Mouse (Mus musculus): Measurements from ENCODE around the gene Cacna1c. TPM values are rescaled to one million over a fixed set of nuclear protein-coding genes. Genes with fewer than 3 reads are reported as not detected.

Gene Cacna1c
- total RNA-seq, 2 experiments from 2014 or later = 80.0 to 84.8 TPM

DNA sequence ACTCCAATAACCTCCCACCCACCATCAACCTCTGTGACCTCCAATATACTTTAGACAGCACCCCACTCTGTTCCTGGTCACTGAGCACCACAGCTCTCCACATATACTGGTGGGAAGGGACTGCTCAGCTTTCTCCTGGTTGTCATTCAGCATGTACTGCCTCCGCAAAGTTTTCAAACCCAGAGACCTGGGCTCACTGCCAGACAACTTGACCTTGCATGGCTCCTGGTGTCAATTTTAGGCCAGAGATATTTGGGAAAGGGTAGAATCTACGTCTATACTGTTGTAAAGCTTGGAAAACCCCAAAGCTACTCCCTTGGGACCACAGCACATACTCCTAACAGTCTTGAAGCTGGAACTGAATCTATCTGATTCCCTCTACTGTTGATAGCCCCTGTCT, 320.0 kb downstream of the Cacna1c start:
- no peak for DNase-seq
- intact Hi-C loops (cut with DNase I) = no loop called here

DNA sequence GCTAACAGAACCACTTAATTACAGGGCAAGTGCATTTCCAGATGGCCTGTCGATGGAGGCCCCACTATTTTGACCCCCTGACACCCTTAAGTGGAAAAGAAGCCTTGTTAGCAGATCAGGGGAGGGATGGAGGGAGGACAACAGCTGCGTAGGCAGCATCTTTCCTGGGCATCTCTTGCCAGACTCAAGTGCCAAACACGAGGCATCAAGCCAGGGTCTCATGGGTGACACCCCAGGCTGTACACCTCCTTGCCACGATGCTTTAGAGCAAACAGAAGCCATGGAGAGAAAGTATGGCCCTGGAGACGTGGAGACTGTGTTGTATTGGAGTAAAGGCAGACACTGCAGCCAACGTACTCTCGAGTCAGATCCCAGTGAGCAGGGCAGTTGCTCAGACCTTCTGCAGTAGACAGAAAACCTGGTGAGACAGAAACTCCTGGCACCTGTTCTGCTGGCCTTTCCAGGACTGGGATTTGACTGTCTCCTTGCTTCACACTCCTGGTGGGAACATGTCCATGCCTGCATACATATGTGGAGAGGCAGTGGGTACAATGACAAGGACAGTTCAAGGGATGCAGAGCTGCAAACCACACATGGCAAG, 325.9 kb downstream of the Cacna1c start:
- intact Hi-C loops (cut with DNase I) = no loop called here
- DNase-seq = peak; percentile 58

DNA sequence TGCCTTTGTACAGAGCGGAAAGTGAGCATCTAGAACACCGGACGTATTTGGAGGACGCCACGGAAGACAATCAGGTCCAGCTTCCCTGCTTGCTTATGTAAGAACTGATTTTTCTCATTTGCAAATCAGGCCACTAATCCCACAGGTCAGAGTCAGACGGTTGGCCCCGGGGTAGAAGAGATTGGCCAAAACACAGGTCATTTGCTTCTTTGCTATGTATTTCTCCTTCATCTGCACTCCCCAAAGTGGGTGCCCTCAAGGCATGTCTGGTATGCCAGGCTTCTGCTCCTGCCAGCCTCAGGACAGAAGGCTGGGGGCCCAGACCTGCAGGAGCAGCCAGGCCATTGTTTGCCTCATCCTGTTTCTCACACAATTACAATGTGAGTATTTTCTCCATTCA, 328.8 kb downstream of the Cacna1c start:
- no peak for DNase-seq
- intact Hi-C loops (cut with DNase I) = no loop called here

DNA sequence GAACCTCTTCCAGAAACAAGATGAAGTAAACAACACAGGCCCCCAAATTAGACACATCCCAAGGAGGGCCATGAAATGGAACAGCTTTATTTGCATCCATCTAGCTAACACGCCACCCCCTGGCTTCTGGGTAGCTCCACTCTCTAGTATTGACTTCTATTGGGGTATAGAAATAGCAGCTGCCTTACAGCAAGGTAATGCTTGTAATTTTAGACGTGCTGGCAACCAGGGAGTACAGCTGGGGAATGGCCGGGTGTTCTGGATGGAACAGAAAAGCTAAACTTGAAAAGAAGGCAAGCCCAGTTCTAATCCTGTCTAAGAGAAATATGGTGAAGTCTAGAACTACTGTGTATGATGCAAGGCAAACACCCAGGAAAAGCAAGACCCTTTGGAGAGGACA, 329.3 kb downstream of the Cacna1c start:
- DNase-seq = no peak
- intact Hi-C loops (cut with DNase I) = no loop called here

DNA sequence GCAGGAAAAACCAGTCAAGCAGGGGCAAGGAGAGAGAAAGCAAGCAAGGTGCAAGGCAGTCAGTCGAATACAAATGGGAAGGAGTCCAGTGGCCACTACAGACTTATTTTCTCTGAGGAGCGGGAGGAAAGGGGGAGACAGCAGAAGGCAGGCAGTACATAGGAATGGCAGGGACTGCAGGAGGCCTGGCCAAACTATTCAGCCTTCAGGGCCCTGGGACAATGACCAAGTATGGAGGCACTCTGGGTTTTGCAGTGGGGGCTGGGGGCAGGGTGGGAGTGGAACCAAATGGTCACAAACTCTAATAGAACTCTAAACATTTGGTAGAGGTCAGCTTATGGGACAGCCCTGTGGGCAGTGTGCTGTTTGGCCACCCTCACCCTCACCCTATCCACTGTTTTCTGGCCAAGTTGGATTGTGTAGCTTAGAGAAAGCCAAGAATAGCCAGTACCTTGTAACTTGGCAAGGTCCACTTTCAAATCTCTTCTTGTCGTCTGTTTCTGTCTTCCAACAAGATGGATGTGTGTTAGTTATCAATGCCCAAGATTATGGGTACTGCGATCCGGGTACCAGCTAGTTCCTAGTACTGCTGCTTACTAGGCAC, 330.3 kb downstream of the Cacna1c start:
- intact Hi-C loops (cut with DNase I) = no loop called here
- no peak for DNase-seq

DNA sequence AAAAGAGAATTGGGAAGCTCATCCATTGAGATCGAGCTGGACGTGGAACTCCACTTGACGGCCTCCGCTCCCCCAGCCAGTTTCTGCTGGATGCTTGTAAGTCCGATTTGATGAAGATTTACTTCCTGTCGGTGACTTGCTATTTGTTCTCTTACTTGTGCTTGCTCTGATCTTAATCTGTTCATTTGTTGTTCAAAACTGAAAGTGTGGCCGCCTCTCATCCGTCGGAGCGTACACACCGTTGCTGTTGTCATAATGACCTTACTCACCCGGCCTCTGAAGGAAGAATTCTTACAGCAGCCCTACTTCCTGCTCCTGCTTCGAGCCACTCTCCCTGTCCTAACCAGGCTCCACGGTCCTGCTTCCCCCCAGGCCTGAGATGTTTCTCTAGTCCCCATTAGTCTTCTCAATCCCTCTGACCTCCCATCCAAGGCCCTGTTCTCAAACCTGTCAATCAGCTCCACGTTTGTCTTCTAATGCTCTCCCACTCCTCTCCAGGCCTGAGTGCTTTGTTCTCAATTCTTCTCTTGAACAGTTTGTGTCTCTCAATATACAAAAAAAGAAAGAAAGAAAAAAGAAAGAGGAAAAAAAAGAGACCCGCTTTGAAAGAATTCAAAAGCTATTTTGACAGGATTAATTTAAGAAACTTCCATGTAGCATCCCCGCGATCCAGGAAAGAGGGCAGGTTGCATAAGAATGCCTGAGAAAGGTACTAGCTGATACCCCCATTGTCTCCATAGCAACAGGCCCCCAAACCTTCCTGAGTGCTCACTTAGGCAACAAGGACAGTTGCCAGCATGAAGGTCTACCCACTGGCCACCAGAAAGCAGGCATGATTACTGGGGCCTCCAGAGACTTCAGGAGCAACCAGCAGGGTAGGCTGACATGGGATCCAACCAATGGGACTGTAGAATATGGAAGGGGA, 331.3 kb downstream of the Cacna1c start:
- intact Hi-C loops (cut with DNase I) = no loop called here
- no peak for DNase-seq

DNA sequence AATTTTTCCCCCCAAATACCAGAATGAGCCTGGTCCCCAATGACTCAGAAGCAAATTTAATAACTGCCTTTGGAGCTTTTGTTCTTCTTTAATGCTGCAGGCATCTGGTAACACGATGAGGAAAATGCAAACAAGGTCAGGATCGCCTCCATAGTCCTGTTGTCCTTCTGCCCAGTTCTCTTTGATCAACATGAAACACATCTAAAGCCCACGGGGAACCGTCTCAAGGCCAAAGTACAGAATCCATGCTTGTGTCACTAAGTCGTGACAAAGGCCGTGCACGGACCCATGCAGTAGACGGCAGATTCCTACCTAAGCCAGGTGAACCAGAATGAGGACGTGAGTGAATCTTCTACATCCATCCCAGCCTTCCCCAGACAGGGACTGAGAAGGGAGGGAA, 333.5 kb downstream of the Cacna1c start:
- intact Hi-C loops (cut with DNase I) = no loop called here

DNA sequence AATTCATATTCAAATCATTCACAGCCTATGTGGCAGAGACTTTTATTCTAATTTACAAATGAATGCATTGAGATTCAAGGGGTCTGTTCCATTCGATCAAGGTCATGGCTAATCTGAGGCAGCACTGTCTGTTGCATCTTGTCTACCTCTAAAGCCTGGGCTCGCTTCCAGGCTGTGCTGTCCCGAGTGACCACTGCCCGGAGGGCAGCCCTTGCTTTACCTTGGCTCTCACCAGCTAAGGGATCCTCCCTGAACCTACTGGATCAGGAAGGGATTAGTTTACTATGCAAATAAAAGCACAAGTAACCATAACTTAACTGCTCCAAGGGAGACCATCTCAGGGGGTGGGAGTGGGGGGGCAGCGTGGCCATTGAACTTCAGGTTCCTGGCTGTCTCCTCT, 334.1 kb downstream of the Cacna1c start:
- DNase-seq = no peak
- intact Hi-C loops (cut with DNase I) = no loop called here

More for the DNA sequence above, 333.5 kb downstream of the Cacna1c start:
- no peak for DNase-seq

DNA sequence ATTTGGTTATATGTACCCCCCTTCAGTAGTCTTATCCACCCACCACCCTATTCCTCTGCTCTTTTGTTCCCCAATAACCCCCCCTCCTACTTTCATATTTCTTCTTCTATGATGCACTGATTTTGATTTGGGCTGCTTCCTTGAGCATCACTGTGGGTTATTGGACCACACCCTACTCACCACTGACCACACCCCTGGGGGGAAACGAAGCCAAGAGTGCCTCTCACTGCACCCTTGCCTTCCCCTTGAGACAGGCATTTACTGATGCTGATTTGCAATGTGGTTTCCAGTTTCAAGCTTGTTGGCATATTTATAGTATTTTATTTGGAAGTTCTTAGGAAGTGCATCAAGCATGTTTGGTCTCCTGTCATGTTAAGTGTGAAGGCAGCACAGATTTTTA, 337.8 kb downstream of the Cacna1c start:
- no peak for DNase-seq
- intact Hi-C loops (cut with DNase I) = no loop called here

DNA sequence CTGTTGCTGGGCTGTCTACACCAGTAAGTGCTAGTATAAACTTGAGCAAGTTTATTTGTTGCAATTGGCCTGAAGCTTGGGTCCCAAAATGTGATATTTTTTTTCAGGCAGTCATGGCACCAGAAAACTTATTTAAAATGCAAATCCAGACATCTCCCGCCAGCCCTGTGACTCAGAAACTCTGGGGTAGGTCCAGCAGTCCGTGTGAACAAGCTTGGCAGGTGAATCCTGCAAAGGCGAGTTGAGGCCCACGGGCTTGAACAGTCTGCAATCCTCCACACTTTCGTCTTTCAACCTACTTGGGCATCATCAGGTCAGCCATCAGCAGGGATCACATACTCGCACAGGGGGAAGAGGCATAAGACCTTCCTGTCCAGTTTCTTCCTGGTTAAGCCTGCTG, 344.1 kb downstream of the Cacna1c start:
- no peak for DNase-seq
- intact Hi-C loops (cut with DNase I) = no loop called here

DNA sequence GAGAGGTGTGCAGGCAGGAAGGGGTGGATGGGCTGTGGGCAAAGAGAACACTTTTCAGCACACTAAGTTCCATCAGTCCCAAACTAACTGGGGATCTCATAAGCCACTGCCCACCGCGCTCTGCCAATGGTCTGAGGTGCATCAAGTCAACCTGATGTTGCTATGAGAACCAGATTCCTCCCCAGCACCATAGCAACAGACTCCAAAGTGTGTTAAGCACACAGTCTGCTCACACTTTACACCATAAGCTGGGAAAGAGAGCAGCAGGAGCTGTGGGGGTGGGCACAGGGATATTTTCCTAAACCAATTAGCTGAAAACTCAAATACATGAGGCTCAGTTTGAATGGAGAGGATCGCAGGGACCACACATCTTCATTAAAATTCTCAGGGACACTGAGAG, 345.1 kb downstream of the Cacna1c start:
- DNase-seq = no peak
- intact Hi-C loops (cut with DNase I) = no loop called here

DNA sequence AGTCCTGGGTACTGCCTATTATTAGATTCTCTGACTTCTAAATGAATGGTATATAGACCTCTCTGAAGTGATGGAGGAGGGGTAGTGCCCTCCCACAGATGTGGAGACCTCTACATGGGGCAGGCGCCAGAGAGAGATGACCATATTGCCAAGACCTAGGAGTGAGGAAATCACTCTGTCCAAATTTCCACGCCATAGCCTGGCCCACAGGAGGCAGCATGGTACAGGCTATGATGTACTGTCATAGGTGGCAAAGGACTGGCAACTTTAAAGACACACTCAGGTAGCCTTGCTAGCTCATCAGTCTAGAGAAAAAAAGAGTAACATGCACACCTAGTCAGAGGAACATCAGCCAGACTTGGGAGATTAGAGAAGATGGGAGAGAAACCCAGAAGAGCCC, 347.6 kb downstream of the Cacna1c start:
- intact Hi-C loops (cut with DNase I) = no loop called here
- no peak for DNase-seq

DNA sequence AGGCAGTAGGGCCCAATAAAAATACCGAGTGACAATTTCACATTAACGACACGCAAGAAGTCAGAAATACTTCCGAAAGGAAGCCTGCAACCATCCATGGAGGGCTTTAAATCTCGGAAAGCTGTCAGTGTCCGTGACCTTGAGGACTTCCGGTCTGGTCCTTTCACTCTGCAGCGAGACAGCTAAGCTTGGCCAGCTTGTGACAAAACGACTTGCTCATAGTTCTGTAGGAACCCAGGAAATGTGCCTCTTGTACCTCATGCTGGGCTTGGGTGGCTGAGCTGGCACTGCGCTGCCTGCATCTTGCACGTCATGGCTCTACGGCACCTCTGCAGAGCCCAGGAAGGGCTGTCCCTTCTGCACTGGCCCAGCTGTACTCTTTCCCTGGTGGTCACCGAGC, 348.5 kb downstream of the Cacna1c start:
- intact Hi-C loops (cut with DNase I) = no loop called here
- DNase-seq = no peak

DNA sequence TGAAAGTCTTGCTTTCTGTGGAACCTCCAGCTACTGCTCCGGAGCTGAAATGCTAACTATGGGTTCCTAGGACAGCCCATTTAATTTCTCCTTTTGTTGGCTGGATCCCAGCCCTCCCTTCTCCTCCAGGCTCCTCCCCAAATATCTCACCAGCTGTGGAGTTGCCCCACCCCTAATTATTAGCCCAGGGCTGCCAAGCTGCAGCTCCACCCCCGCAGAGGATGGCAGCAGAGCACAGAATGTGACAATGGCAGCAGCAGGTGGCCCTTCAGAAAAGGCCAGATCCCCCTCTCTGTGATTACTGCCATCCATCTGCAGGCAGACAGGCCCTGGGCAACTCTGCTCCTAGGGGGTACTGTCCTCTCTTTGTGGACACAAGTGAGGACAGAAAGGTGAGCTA, 350.4 kb downstream of the Cacna1c start:
- intact Hi-C loops (cut with DNase I) = no loop called here

DNA sequence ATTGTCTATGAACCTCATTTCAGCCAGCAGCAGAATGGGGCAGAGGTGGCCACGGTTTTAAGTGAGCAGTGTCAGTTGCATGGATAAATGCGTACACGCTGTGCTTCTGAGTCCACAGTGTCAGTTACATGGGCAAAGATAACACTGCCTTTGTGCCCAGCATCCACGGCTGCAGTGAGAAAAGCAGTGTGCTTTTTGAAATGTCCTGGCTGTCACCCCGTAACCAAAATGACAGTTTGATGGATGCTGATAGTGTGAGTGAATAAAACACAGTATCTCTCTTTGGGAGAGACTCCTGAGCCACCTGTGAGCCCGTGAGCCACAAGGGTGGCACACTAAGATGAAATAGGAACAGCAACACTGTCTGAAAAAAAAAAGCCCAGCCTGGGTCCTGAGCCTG, 351.0 kb downstream of the Cacna1c start:
- DNase-seq = no peak
- intact Hi-C loops (cut with DNase I) = no loop called here

More for the DNA sequence above, 350.4 kb downstream of the Cacna1c start:
- DNase-seq = peak; percentile 73

DNA sequence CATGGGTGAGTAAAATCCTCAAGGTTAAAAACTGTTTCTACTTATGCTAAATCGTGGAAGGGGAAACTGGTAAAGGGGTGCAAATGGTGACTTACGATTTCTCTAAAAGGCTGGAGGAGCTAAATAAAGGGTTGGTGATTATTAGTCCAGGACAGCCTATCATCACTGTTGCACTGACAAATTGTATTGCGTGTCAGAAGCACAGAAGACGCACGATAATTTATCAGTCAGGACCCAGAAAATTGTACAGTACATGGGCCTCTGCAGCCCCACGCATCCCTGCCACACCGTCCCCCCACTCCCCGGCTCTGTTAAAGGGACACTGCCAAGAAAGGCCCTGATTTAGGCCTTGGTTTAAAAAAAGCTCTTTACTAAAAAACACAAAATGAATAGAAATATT, 352.7 kb downstream of the Cacna1c start:
- no peak for DNase-seq
- intact Hi-C loops (cut with DNase I) = no loop called here

DNA sequence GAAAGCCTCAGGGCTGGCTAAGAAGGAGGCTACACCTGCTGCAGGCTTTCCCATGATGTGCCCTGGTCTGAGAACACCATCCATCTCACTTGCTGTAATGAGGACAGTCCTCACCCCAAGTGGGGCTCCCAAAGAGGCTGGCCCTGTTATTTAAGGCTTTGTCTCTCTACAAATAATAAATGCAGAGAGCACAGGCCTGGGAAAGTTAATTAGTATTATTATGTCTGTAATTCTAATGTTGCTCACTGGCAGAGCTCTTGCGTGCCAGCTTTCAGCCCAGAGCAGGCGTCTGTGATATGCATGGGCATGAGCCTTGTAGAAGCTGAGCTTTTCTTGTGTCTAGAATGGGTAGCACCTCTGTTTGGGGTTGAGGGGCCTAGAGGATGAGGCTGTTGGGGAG, 354.3 kb downstream of the Cacna1c start:
- no peak for DNase-seq
- intact Hi-C loops (cut with DNase I) = no loop called here

DNA sequence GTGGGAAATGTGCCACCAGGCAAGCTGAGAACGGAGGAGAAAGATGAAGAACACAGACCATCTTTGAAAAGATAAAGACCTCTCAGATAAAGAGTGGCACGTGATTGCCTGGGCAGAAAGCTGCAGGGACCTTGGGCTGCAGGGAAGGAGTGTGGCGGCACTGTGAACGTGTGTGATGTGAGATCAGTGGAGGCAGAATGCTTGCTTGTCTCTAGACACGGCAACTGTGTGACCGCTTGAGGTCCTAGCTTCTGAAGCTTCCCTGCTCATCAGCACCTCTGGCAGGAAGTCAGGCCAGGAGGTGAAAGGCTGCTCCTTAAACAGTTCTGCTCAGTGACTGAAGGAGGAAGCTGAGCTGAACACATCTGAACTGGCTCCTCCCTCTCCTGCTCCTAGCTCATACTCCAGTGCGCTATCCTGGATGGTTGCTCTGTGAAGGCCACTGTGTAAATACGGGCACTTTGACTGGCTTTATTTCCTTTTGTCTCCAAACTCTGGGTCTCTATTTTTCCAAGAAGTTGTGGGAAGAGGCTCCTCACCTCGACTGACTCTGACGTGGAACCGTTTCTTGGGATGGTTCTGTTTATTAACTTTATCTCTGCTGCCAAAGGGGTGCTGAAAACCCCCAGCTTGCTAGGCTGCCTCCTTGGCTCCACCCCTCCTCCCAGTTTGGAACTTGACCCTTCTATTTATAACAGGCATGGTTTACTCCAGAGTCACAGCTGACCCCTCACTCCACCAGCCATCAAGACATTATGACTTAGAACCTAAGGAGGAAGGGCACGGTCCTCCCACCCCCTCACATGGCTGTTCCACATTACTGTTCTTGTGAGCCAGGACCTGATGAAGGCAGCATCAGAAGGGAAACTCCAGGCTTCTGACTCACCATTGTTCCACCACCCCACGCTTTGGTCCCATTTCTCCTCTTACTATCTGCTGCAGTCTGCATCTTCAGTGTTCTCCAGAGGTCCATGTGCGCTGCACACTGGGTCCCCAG, 357.0 kb downstream of the Cacna1c start:
- intact Hi-C loops (cut with DNase I) = loop anchor here (10.0 kb wide), 1 partner anchor 136 kb away; no protein-coding TSS in a partner anchor

DNA sequence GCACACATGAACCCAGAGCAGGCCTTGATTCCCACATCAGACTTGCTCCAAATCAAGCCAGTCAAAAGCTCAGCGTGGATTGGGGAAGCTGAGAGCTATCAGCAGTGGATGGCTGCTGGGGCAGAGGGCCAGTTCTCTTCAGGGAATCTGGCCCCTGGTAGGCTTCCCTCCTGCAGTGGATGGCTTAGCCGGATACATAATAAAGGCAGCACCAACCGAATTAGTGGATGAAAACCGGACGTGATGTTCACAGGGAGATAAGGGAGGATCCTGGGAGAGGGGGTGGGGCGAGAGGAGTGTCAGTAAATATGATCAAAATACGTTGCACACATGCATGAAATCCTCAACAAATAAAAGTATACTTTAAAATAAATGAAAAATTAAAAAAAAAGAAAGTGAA, 359.5 kb downstream of the Cacna1c start:
- no peak for DNase-seq
- intact Hi-C loops (cut with DNase I) = loop anchor here (10.0 kb wide), 1 partner anchor 138 kb away; no protein-coding TSS in a partner anchor

More for the DNA sequence above, 357.0 kb downstream of the Cacna1c start:
- DNase-seq = no peak

DNA sequence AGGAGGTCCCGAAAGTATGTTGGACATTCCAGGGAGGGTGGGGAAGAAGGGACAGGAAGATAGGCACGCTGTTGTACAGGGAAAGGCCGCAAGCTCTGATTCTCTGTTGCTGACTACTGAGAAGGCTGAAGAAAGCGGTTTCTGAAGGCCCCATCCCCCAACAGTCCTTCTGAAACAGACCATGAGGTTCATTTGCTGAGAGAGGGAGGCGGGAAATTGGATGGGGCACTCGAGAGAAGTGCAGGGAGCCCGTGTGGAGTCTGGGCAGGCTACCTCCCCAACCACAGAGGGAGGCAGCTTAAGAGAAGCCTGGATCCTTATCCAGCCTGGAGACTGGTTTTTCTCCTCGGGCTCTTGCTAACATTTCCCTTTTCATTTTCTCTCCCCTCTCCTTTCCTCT, 362.2 kb downstream of the Cacna1c start:
- no peak for DNase-seq
- intact Hi-C loops (cut with DNase I) = loop anchor here (10.0 kb wide), 1 partner anchor 141 kb away; no protein-coding TSS in a partner anchor
